Mouse (Mus musculus): Measurements from ENCODE around the gene Pagr1b. TPM values are rescaled to one million over a fixed set of nuclear protein-coding genes. Genes with fewer than 3 reads are reported as not detected.

Gene Pagr1b
- total and polyA plus RNA-seq, 3 experiments, result 0.30 to 6.6 TPM; not detected in 1

GRCm38 (mm10) chr7:127008239-127009019 is 7.9 kb downstream of the Pagr1b start:
- TF ChIP-seq SIN3A (IDR thresholded peaks at IDR 0.05; ENCODE audit: low read length), result peak; percentile 50; the same call in 1 of the 2 replicates
- no peak for TF ChIP-seq POLR2AphosphoS2 (IDR thresholded peaks at IDR 0.05; ENCODE audit: low read depth, low read length)
- no peak for TF ChIP-seq MXI1 (IDR thresholded peaks at IDR 0.05; ENCODE audit: low read depth, low read length)
- TF ChIP-seq ZC3H11A (IDR thresholded peaks at IDR 0.05; ENCODE audit: low read depth, low read length), result no peak
- peak; percentile 79 for TF ChIP-seq ELF1 (IDR thresholded peaks at IDR 0.05; ENCODE audit: low read depth, low read length)
- peak; percentile 60 for TF ChIP-seq POLR2A (IDR thresholded peaks at IDR 0.05; ENCODE audit: low read depth, low read length)
- peak; percentile 26; the same call in 1 of the 2 replicates for TF ChIP-seq IRF4 (IDR thresholded peaks at IDR 0.05; ENCODE audit: low read depth, low read length)
- peak; percentile 73; the same call in 1 of the 2 replicates for TF ChIP-seq MAX (IDR thresholded peaks at IDR 0.05; ENCODE audit: low read length)
- no peak for TF ChIP-seq NELFE (IDR thresholded peaks at IDR 0.05; ENCODE audit: low read depth, low read length)
- TF ChIP-seq CHD1 (IDR thresholded peaks at IDR 0.05; ENCODE audit: low read depth, low read length), result no peak
- no peak for TF ChIP-seq JUND (conservative IDR thresholded peaks at IDR 0.05; ENCODE audit: low read depth, low read length)
- no peak for TF ChIP-seq GABPA (IDR thresholded peaks at IDR 0.05; ENCODE audit: insufficient replicate concordance, low read depth, low read length)
- TF ChIP-seq ZMIZ1 (IDR thresholded peaks at IDR 0.05; ENCODE audit: low read depth, low read length), result no peak
- no peak for TF ChIP-seq E2F4 (IDR thresholded peaks at IDR 0.05; ENCODE audit: insufficient replicate concordance, low read depth, low read length)
- TF ChIP-seq SMC3 (IDR thresholded peaks at IDR 0.05; ENCODE audit: low read depth, low read length), result no peak
- peak; percentile 31; the same call in 1 of the 2 replicates for TF ChIP-seq MEF2A (IDR thresholded peaks at IDR 0.05; ENCODE audit: borderline replicate concordance, low read depth, low read length)
- TF ChIP-seq TCF12 (IDR thresholded peaks at IDR 0.05; ENCODE audit: low read depth, low read length), result peak; percentile 60; the same call in 1 of the 2 replicates
- TF ChIP-seq NRF1 (IDR thresholded peaks at IDR 0.05; ENCODE audit: low read depth, low read length), result 0 out of 2 replicates have a peak, but pooled peaks have one; percentile 11
- 0 out of 2 replicates have a peak, but pooled peaks have one; percentile 52 for TF ChIP-seq KAT2A (IDR thresholded peaks at IDR 0.05; ENCODE audit: insufficient replicate concordance, low read length)
- no peak for TF ChIP-seq USF1 (IDR thresholded peaks at IDR 0.05; ENCODE audit: low read depth, low read length)
- no peak for TF ChIP-seq USF2 (conservative IDR thresholded peaks at IDR 0.05; ENCODE audit: low read depth, low read length)
- TF ChIP-seq PAX5 (IDR thresholded peaks at IDR 0.05; ENCODE audit: low read length), result no peak
- TF ChIP-seq RAD21 (IDR thresholded peaks at IDR 0.05; ENCODE audit: low read depth, low read length), result no peak
- TF ChIP-seq ZKSCAN1 (IDR thresholded peaks at IDR 0.05; ENCODE audit: borderline replicate concordance, low read depth, low read length), result no peak
- peak; percentile 78 for TF ChIP-seq MAFK (IDR thresholded peaks at IDR 0.05; ENCODE audit: insufficient replicate concordance, low read length)
- no peak for TF ChIP-seq MAZ (IDR thresholded peaks at IDR 0.05; ENCODE audit: low read depth, low read length)
- TF ChIP-seq CTCF (conservative IDR thresholded peaks at IDR 0.05 in 1 of 2, IDR thresholded peaks at IDR 0.05 in 1 of 2; ENCODE audit: low read depth in 2 of 2, low read length in 2 of 2), result no peak
- no peak for TF ChIP-seq ZNF384 (IDR thresholded peaks at IDR 0.05; ENCODE audit: low read depth, low read length)
- TF ChIP-seq BHLHE40 (IDR thresholded peaks at IDR 0.05; ENCODE audit: low read depth, low read length), result peak; percentile 10; the same call in 1 of the 2 replicates
- 0 out of 2 replicates have a peak, but pooled peaks have one; percentile 39 for TF ChIP-seq EP300 (IDR thresholded peaks at IDR 0.05; ENCODE audit: low read length)
- peak; percentile 59; the same call in 1 of the 2 replicates for TF ChIP-seq UBTF (IDR thresholded peaks at IDR 0.05; ENCODE audit: low read depth, low read length)
- no peak for TF ChIP-seq RCOR1 (conservative IDR thresholded peaks at IDR 0.05; ENCODE audit: low read depth, low read length)
- TF ChIP-seq CHD2 (IDR thresholded peaks at IDR 0.05; ENCODE audit: low read length), result 0 out of 2 replicates have a peak, but pooled peaks have one; percentile 22
- peak; percentile 42 for TF ChIP-seq HCFC1 (IDR thresholded peaks at IDR 0.05; ENCODE audit: low read depth, low read length)
- no peak for TF ChIP-seq MYC (IDR thresholded peaks at IDR 0.05; ENCODE audit: low read depth, low read length)
- 0 out of 2 replicates have a peak, but pooled peaks have one; percentile 8 for TF ChIP-seq TBP (conservative IDR thresholded peaks at IDR 0.05; ENCODE audit: low read depth, low read length)
- TF ChIP-seq ETS1 (conservative IDR thresholded peaks at IDR 0.05; ENCODE audit: low read depth, low read length), result peak; percentile 59
- no peak for TF ChIP-seq JUN (IDR thresholded peaks at IDR 0.05; ENCODE audit: insufficient read depth, low read depth, low read length)
- H3K79me2 ChIP-seq (replicated peaks; ENCODE audit: control insufficient read depth, extremely low read depth, insufficient read depth, poor library complexity, severe bottlenecking), result peaks cover 7% of the 10 kb centered on the region
- H3K36me3 ChIP-seq (replicated peaks in 1 of 2; ENCODE audit: control insufficient read depth in 1 of 2, insufficient read depth in 1 of 2, low read length in 1 of 2), result peaks cover 3 to 28% of the 10 kb centered on the region in 2 experiments
- dilution Hi-C loops (cut with MboI; ENCODE audit: extremely low pct_ligation_motif_present, extremely low pct_unique_long_range_greater_than_20kb, low sequenced_read_pairs), result no loop called here
- peak overlapping the region; percentile 53 for H3K9ac ChIP-seq (ENCODE audit: insufficient read depth, low read depth)
- H3K4me3 ChIP-seq (replicated peaks in 1 of 3; ENCODE audit: low read depth in 2 of 3, low read length in 2 of 3, poor library complexity in 1 of 3), result peak overlapping the region in 2 of 3 experiments; percentile 5 to 12
- DNase-seq (ENCODE audit: extremely low read depth), result peak; percentile 86
- H3K4me1 ChIP-seq (ENCODE audit: control insufficient read depth in 1 of 2, insufficient read depth in 2 of 2), result peaks cover 30 to 88% of the 10 kb centered on the region in 2 experiments
- 0 out of 2 replicates have a peak overlapping the region, but pooled peaks have one; percentile 10 for H3K4me2 ChIP-seq (ENCODE audit: insufficient read depth, low read depth, poor library complexity, severe bottlenecking)
- H3K9me3 ChIP-seq (replicated peaks; ENCODE audit: low read length), result no peaks in the 10 kb centered on the region
- in situ Hi-C loops (cut with MboI; ENCODE audit: low pct_ligation_motif_present, low pct_unique_long_range_greater_than_20kb, low sequenced_read_pairs), result no loop called here
- H3K27ac ChIP-seq (ENCODE audit: insufficient read depth, low read depth), result peak overlapping the region; percentile 71
- H3K27me3 ChIP-seq (replicated peaks), result no peaks in the 10 kb centered on the region

Data from CH12.LX (cell line).